Mouse (Mus musculus): ENCODE measurements around the gene Ctrb1. TPM values are rescaled to one million over a fixed set of nuclear protein-coding genes. Genes with fewer than 3 reads are reported as not detected.
A peak's percentile ranks its signal among the peaks of the same experiment; 100 is the strongest.

Gene Ctrb1
- polyA plus RNA-seq, 1 experiment from 2014 or later: not detected

DNA sequence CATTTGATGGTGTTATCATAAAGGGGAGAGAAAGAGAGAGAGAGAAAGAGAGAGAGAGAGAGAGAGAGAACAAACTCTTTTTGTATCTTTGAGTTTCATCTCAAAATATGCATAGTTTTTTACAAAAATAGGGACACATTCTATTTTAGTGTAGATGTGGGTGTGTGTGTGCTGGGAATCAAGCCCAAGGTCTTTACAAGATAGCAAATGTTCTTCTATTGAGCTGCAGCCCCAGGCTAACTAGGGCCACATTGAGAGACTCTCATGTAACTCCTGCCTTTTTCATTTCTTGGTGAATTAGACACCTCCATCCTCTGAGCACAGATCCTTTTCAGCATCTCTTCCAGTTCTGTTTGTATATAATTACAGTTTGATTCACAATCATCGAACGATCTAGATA lies 49.7 kb downstream of the Ctrb1 start:
- Histone ChIP-seq H3K36me3 (ENCODE audit: insufficient read depth, low read length) (no peaks in the 10 kb centered on the region), H3K9me3 (ENCODE audit: low read length) (no peaks in the 10 kb centered on the region), H3K4me2 (replicated peaks; ENCODE audit: low read depth, low read length) (no peak overlapping the region), H3K27ac (ENCODE audit: low read length) (no peak overlapping the region), H3K4me3 (ENCODE audit: low read depth, low read length) (no peak overlapping the region), H3K27me3 (replicated peaks; ENCODE audit: insufficient read depth, low read length) (no peaks in the 10 kb centered on the region), H3K4me1 (ENCODE audit: insufficient read depth, low read depth, low read length) (peaks cover 5% of the 10 kb centered on the region; the same call in 1 of the 2 replicates), H3K9ac (replicated peaks; ENCODE audit: low read depth) (no peak overlapping the region)
- 92% methylated on average over 2 of the region's 2 CpGs for WGBS
- TF ChIP-seq EP300 (IDR thresholded peaks at IDR 0.05): no peak
- TF ChIP-seq CTCF (IDR thresholded peaks at IDR 0.05): no peak
- ATAC-seq: no peak
- no peak for DNase-seq (ENCODE audit: low spot score)

- ATAC-seq (no peak), DNase-seq (ENCODE audit: low spot score) (peak; percentile 40)
- TF ChIP-seq CTCF (IDR thresholded peaks at IDR 0.05): no peak
- TF ChIP-seq EP300 (IDR thresholded peaks at IDR 0.05): no peak
- H3K4me1 ChIP-seq (ENCODE audit: insufficient read depth, low read depth, low read length): peaks cover 5% of the 10 kb centered on the region; the same call in 1 of the 2 replicates
- no peak overlapping the region for H3K27ac ChIP-seq (ENCODE audit: low read length)
- no peaks in the 10 kb centered on the region for H3K27me3 ChIP-seq (replicated peaks; ENCODE audit: insufficient read depth, low read length)
- no peak overlapping the region for H3K4me2 ChIP-seq (replicated peaks; ENCODE audit: low read depth, low read length)
- no peaks in the 10 kb centered on the region for H3K9me3 ChIP-seq (ENCODE audit: low read length)
- H3K4me3 ChIP-seq (ENCODE audit: low read depth, low read length): no peak overlapping the region
- H3K36me3 ChIP-seq (ENCODE audit: insufficient read depth, low read length): no peaks in the 10 kb centered on the region
- H3K9ac ChIP-seq (replicated peaks; ENCODE audit: low read depth): no peak overlapping the region
Observed at GRCm38 (mm10) chr8:111638086-111638485, 52.7 kb downstream of the Ctrb1 start.

Small RNA genes lying within 50 kb of the gene (microRNA-seq; reads per million reads assigned to microRNA genes)
- not detected for gene Mir7076

Other genes starting within 250 kb of the Ctrb1 start
- 2.3 and 2.9 TPM in 2 replicates for gene Wdr59, start 168.9 kb downstream of the Ctrb1 start, polyA plus RNA-seq (2015; fragmentation: Nextera tagmentation; extraction: Ambion mirVana)
- 24.5 and 31.6 TPM in 2 replicates for gene Znrf1, start 154.9 kb downstream of the Ctrb1 start, polyA plus RNA-seq (2015; fragmentation: Nextera tagmentation; extraction: Ambion mirVana)
- 1.6 and 1.7 TPM in 2 replicates for gene Ldhd, start 60.6 kb downstream of the Ctrb1 start, polyA plus RNA-seq (2015; fragmentation: Nextera tagmentation; extraction: Ambion mirVana)
- gene Zfp1, start 47.6 kb downstream of the Ctrb1 start, polyA plus RNA-seq (2015; fragmentation: Nextera tagmentation; extraction: Ambion mirVana): 11.1 and 11.5 TPM in 2 replicates
- 29.3 and 34.2 TPM in 2 replicates for gene Bcar1, start 52.8 kb upstream of the Ctrb1 start, polyA plus RNA-seq (2015; fragmentation: Nextera tagmentation; extraction: Ambion mirVana)
- gene Cfdp1, start 163.3 kb upstream of the Ctrb1 start, polyA plus RNA-seq (2015; fragmentation: Nextera tagmentation; extraction: Ambion mirVana): 93.9 and 102 TPM in 2 replicates
- gene Tmem170, start 185.7 kb upstream of the Ctrb1 start, polyA plus RNA-seq (2015; fragmentation: Nextera tagmentation; extraction: Ambion mirVana): 10.5 and 11.3 TPM in 2 replicates
- gene Chst5, start 219.4 kb upstream of the Ctrb1 start, polyA plus RNA-seq (2015; fragmentation: Nextera tagmentation; extraction: Ambion mirVana): 5.3 and 6.3 TPM in 2 replicates
- 5.6 and 5.9 TPM in 2 replicates for gene Tmem231, start 242.9 kb upstream of the Ctrb1 start, polyA plus RNA-seq (2015; fragmentation: Nextera tagmentation; extraction: Ambion mirVana)
- 287 and 320 TPM in 2 replicates for gene Gabarapl2, start 249.7 kb upstream of the Ctrb1 start, polyA plus RNA-seq (2015; fragmentation: Nextera tagmentation; extraction: Ambion mirVana)

All from lung, postnatal 0 days (tissue).